8 mouse cellular contexts compared by ENCODE assay signal in genomic region chr17:85089011-85089410, GRCm38 (mm10). TPM values are rescaled to one million over a fixed set of nuclear protein-coding genes. Genes with fewer than 3 reads are reported as not detected.
DNase-seq lines count a peak whose midpoint lies in the region; ATAC-seq lines count a peak whose summit lies in the region.

No protein-coding gene starts in this region.

- H3K4me2 ChIP-seq in embryonic facial prominence, embryonic 13.5 days: peak overlapping the region; percentile 77
- peak overlapping the region; percentile 85; the same call in 1 of the 2 replicates for H3K4me2 ChIP-seq in intestine, embryonic 16.5 days (ENCODE audit: low read depth, low read length)

- H3K36me3 ChIP-seq in embryonic facial prominence, embryonic 13.5 days: no peaks in the 10 kb centered on the region
- no peaks in the 10 kb centered on the region for H3K36me3 ChIP-seq in intestine, embryonic 16.5 days (ENCODE audit: control insufficient read depth, insufficient read depth, low read length)

- 38% methylated on average over 6 of the region's 6 CpGs for WGBS in embryonic facial prominence, embryonic 13.5 days
- WGBS in intestine, embryonic 16.5 days: 47% methylated on average over 6 of the region's 6 CpGs

- no peaks in the 10 kb centered on the region for H3K27me3 ChIP-seq in embryonic facial prominence, embryonic 13.5 days
- H3K27me3 ChIP-seq in intestine, embryonic 16.5 days (replicated peaks; ENCODE audit: control insufficient read depth, insufficient read depth, low read length): no peaks in the 10 kb centered on the region

- ATAC-seq in embryonic facial prominence, embryonic 13.5 days (ENCODE audit: insufficient number of reproducible peaks, insufficient read depth, low FRiP score, low TSS enrichment, low read depth): no peak
- ATAC-seq in intestine, embryonic 16.5 days: no peak

- DNase-seq in cerebellum, adult 11-12 months: peak; percentile 57
- no peak for DNase-seq in cerebellum, postnatal 36 days
- DNase-seq in 3T3-L1 (ENCODE audit: low read depth, low spot score): peak; percentile 76
- peak; percentile 25 for DNase-seq in retina, embryonic 14.5 days (ENCODE audit: low spot score)
- no peak for DNase-seq in thymus, adult 18-20 months
- DNase-seq in natural killer cell, adult 2 months (ENCODE audit: low spot score in 2 of 2): no peak

- peak overlapping the region; percentile 96 for H3K4me3 ChIP-seq in embryonic facial prominence, embryonic 13.5 days
- peak overlapping the region; percentile 95 for H3K4me3 ChIP-seq in intestine, embryonic 16.5 days (ENCODE audit: low read length)

- H3K27ac ChIP-seq in embryonic facial prominence, embryonic 13.5 days: no peak overlapping the region
- H3K27ac ChIP-seq in intestine, embryonic 16.5 days (ENCODE audit: low read length): no peak overlapping the region

- no peak overlapping the region for H3K9ac ChIP-seq in embryonic facial prominence, embryonic 13.5 days
- no peak overlapping the region for H3K9ac ChIP-seq in intestine, embryonic 16.5 days (ENCODE audit: low read depth, low read length)

- peaks cover 19% of the 10 kb centered on the region for H3K4me1 ChIP-seq in embryonic facial prominence, embryonic 13.5 days
- H3K4me1 ChIP-seq in intestine, embryonic 16.5 days (ENCODE audit: control insufficient read depth, insufficient read depth, low read length): peaks cover 8% of the 10 kb centered on the region

- no peaks in the 10 kb centered on the region for H3K9me3 ChIP-seq in embryonic facial prominence, embryonic 13.5 days
- H3K9me3 ChIP-seq in intestine, embryonic 16.5 days (ENCODE audit: control insufficient read depth, low read length): no peaks in the 10 kb centered on the region

RNA-seq across cellular contexts. Expression of gene Prepl, which starts 1.0 kb away (rescaled TPM):
- polyA plus RNA-seq in embryonic facial prominence, embryonic 13.5 days (2015; fragmentation: Nextera tagmentation; extraction: Ambion mirVana): 26.0 and 28.5 TPM in 2 replicates
- polyA plus RNA-seq in intestine, embryonic 16.5 days (2015; fragmentation: Nextera tagmentation; extraction: Ambion mirVana): 26.4 and 29.8 TPM in 2 replicates

RNA-seq across cellular contexts. Expression of gene Camkmt, which starts 1.3 kb away (rescaled TPM):
- polyA plus RNA-seq in embryonic facial prominence, embryonic 13.5 days (2015; fragmentation: Nextera tagmentation; extraction: Ambion mirVana): 16.3 and 16.4 TPM in 2 replicates
- polyA plus RNA-seq in intestine, embryonic 16.5 days (2015; fragmentation: Nextera tagmentation; extraction: Ambion mirVana): 15.3 and 16.4 TPM in 2 replicates

Comparison
In these comparisons a context has a peak if more than half of its experiments do, and no peak if none do; other contexts are left out.
1. DNase-seq: peak in cerebellum, adult 11-12 months (single experiment), 3T3-L1 (single experiment) and retina, embryonic 14.5 days (single experiment); none in cerebellum, postnatal 36 days (0 of 2), thymus, adult 18-20 months (0 of 2) and natural killer cell, adult 2 months (0 of 2).